17 mouse cellular contexts compared by ENCODE assay signal in genomic region chr10:17878002-17878919, GRCm38 (mm10).
A peak's percentile ranks its signal among the peaks of the same experiment; 100 is the strongest.
DNase-seq lines count a peak whose midpoint lies in the region; ATAC-seq and TF ChIP-seq lines count a peak whose summit lies in the region.
"Had no signal": no experiment of that assay in that cellular context is flagged by ENCODE, and none has a peak within 500 bp of the region (broad histone marks: within the 10 kb centered on the region; RNA-seq: fewer than 3 reads in every experiment).

No protein-coding gene starts in this region.

- no peak for TF ChIP-seq CTCF in hindbrain, postnatal 0 days (IDR thresholded peaks at IDR 0.05; ENCODE audit: low read depth)

- no peak overlapping the region for H3K4me3 ChIP-seq in hindbrain, embryonic 10.5 days
- H3K4me3 ChIP-seq in hindbrain, postnatal 0 days (ENCODE audit: low read length): no peak overlapping the region
- no peak overlapping the region for H3K4me3 ChIP-seq in embryonic facial prominence, embryonic 12.5 days
- no peak overlapping the region for H3K4me3 ChIP-seq in limb, embryonic 13.5 days
- H3K4me3 ChIP-seq: embryonic facial prominence, embryonic 15.5 days; heart, embryonic 13.5 days; layer of hippocampus, adult 2 months; liver, embryonic 15.5 days had no signal

- no peak overlapping the region for H3K4me2 ChIP-seq in hindbrain, postnatal 0 days (ENCODE audit: low read depth, low read length)
- H3K4me2 ChIP-seq in embryonic facial prominence, embryonic 12.5 days (replicated peaks): no peak overlapping the region
- no peak overlapping the region for H3K4me2 ChIP-seq in limb, embryonic 13.5 days (replicated peaks)
- H3K4me2 ChIP-seq: embryonic facial prominence, embryonic 15.5 days; heart, embryonic 13.5 days; liver, embryonic 15.5 days had no signal

- H3K4me1 ChIP-seq in hindbrain, embryonic 10.5 days (replicated peaks): peaks cover 17% of the 10 kb centered on the region
- H3K4me1 ChIP-seq in hindbrain, postnatal 0 days (ENCODE audit: insufficient read depth, low read length): no peaks in the 10 kb centered on the region
- H3K4me1 ChIP-seq in embryonic facial prominence, embryonic 12.5 days: no peaks in the 10 kb centered on the region; the same call in 1 of the 2 replicates
- H3K4me1 ChIP-seq in limb, embryonic 13.5 days: peaks cover 10% of the 10 kb centered on the region
- H3K4me1 ChIP-seq: embryonic facial prominence, embryonic 15.5 days; liver, embryonic 15.5 days had no signal

- peak overlapping the region; percentile 59 for H3K27ac ChIP-seq in hindbrain, embryonic 10.5 days
- no peak overlapping the region for H3K27ac ChIP-seq in hindbrain, postnatal 0 days
- H3K27ac ChIP-seq in embryonic facial prominence, embryonic 12.5 days: no peak overlapping the region
- peak overlapping the region; percentile 44; the same call in 1 of the 2 replicates for H3K27ac ChIP-seq in limb, embryonic 13.5 days
- H3K27ac ChIP-seq: embryonic facial prominence, embryonic 15.5 days; heart, embryonic 13.5 days; layer of hippocampus, adult 2 months; liver, embryonic 15.5 days had no signal

- no peak overlapping the region for H3K9ac ChIP-seq in hindbrain, postnatal 0 days (replicated peaks; ENCODE audit: low read length)
- no peak overlapping the region for H3K9ac ChIP-seq in embryonic facial prominence, embryonic 12.5 days
- no peak overlapping the region for H3K9ac ChIP-seq in limb, embryonic 13.5 days
- H3K9ac ChIP-seq: embryonic facial prominence, embryonic 15.5 days; heart, embryonic 13.5 days; liver, embryonic 15.5 days had no signal

- no peaks in the 10 kb centered on the region for H3K9me3 ChIP-seq in hindbrain, embryonic 10.5 days
- H3K9me3 ChIP-seq in hindbrain, postnatal 0 days (ENCODE audit: low read length): no peaks in the 10 kb centered on the region
- no peaks in the 10 kb centered on the region for H3K9me3 ChIP-seq in embryonic facial prominence, embryonic 12.5 days
- no peaks in the 10 kb centered on the region for H3K9me3 ChIP-seq in limb, embryonic 13.5 days
- H3K9me3 ChIP-seq: embryonic facial prominence, embryonic 15.5 days; heart, embryonic 13.5 days; liver, embryonic 15.5 days had no signal

- ATAC-seq in hindbrain, postnatal 0 days: no peak; the same call in 1 of the 2 replicates
- peak; percentile 60; the same call in 1 of the 2 replicates for ATAC-seq in embryonic facial prominence, embryonic 12.5 days (ENCODE audit: insufficient number of reproducible peaks, insufficient read depth, low FRiP score, low TSS enrichment)
- ATAC-seq in limb, embryonic 13.5 days (ENCODE audit: low FRiP score, low read depth): peak; percentile 58

- 23% methylated on average over 8 of the region's 8 CpGs for WGBS in hindbrain, embryonic 10.5 days
- WGBS in hindbrain, postnatal 0 days: 30% methylated on average over 8 of the region's 8 CpGs
- WGBS in embryonic facial prominence, embryonic 12.5 days: 20% methylated on average over 8 of the region's 8 CpGs
- 6% methylated on average over 8 of the region's 8 CpGs for WGBS in limb, embryonic 13.5 days

- no peaks in the 10 kb centered on the region for H3K27me3 ChIP-seq in hindbrain, embryonic 10.5 days (ENCODE audit: insufficient read depth, poor library complexity, severe bottlenecking)
- H3K27me3 ChIP-seq in hindbrain, postnatal 0 days (ENCODE audit: insufficient read depth, low read length): no peaks in the 10 kb centered on the region
- no peaks in the 10 kb centered on the region for H3K27me3 ChIP-seq in embryonic facial prominence, embryonic 12.5 days
- no peaks in the 10 kb centered on the region for H3K27me3 ChIP-seq in limb, embryonic 13.5 days
- H3K27me3 ChIP-seq: embryonic facial prominence, embryonic 15.5 days; heart, embryonic 13.5 days; liver, embryonic 15.5 days had no signal

- peak; percentile 45 for DNase-seq in hindbrain, embryonic 10.5 days (ENCODE audit: low spot score)
- DNase-seq in hindbrain, postnatal 0 days (ENCODE audit: low spot score): no peak
- DNase-seq in kidney, postnatal 4 days: peak; percentile 3 to 11
- DNase-seq in kidney, adult 18-20 months: no peak
- no peak for DNase-seq in gastrocnemius, adult 18-20 months (ENCODE audit: low spot score)
- no peak for DNase-seq in thymus, postnatal 36 days
- DNase-seq: adrenal gland, postnatal 25 days; cerebellum, adult 9-11 months; gastrocnemius, postnatal 14 days; lung, postnatal 14 days; right cerebral cortex, postnatal 25 days had no signal

- H3K36me3 ChIP-seq in hindbrain, embryonic 10.5 days: no peaks in the 10 kb centered on the region
- no peaks in the 10 kb centered on the region for H3K36me3 ChIP-seq in hindbrain, postnatal 0 days (ENCODE audit: insufficient read depth, low read length)
- no peaks in the 10 kb centered on the region for H3K36me3 ChIP-seq in embryonic facial prominence, embryonic 12.5 days
- H3K36me3 ChIP-seq in limb, embryonic 13.5 days: no peaks in the 10 kb centered on the region
- H3K36me3 ChIP-seq: embryonic facial prominence, embryonic 15.5 days; heart, embryonic 13.5 days; liver, embryonic 15.5 days had no signal

Comparison
In these comparisons a context has a peak if more than half of its experiments do, and no peak if none do; other contexts are left out.
1. DNase-seq: peak in hindbrain, embryonic 10.5 days (single experiment) and kidney, postnatal 4 days (2 of 2); none in hindbrain, postnatal 0 days (single experiment), kidney, adult 18-20 months (single experiment), gastrocnemius, adult 18-20 months (single experiment) and thymus, postnatal 36 days (0 of 2).
2. H3K27ac ChIP-seq: peak in hindbrain, embryonic 10.5 days (single experiment) and limb, embryonic 13.5 days (single experiment); none in hindbrain, postnatal 0 days (single experiment) and embryonic facial prominence, embryonic 12.5 days (single experiment).